Mouse (Mus musculus): ENCODE data around the gene Slc35d2.

DNA sequence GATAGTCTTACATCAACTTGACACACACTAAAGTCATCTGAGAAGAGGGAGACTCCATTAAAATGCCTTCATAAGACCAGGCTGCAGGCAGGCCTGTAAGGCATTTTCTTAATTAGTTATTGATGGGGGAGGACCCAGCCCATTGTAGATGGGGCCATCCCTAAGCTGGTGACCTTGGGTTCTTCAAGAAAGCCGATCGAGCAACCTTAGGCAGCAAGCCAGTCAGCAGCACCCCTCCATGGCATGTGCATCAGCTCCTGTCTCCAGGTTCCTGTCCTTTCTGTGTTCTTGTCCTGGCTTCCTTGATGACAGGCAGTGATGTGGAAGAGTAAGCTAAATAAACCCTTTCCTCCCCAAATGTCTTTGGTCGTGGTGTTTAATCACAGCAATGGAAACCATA, 37.0 kb downstream of the Slc35d2 start:
- TF ChIP-seq POLR2A (IDR thresholded peaks at IDR 0.05; ENCODE audit: control insufficient read depth, low read depth, low read length) (no peak), CTCF (IDR thresholded peaks at IDR 0.05; ENCODE audit: control insufficient read depth, insufficient read depth, insufficient replicate concordance, low read depth, low read length) (no peak)
